ENCODE assay signal across 8 mouse cellular contexts in genomic region chr1:181256689-181257584, GRCm38 (mm10). TPM values are rescaled to one million over a fixed set of nuclear protein-coding genes. Genes with fewer than 3 reads are reported as not detected.
DNase-seq lines count a peak whose midpoint lies in the region; ATAC-seq and TF ChIP-seq lines count a peak whose summit lies in the region.

No protein-coding gene starts in this region.

- WGBS in hindbrain, embryonic 15.5 days, result 27% methylated on average over 32 of the region's 36 CpGs
- under 1% methylated on average over 31 of the region's 36 CpGs for WGBS in liver, embryonic 12.5 days (ENCODE audit: insufficient replicate concordance)

- H3K4me3 ChIP-seq in gastrocnemius, adult 2 months, result peak overlapping the region; percentile 81
- peak overlapping the region; percentile 31 for H3K4me3 ChIP-seq in hindbrain, embryonic 15.5 days
- H3K4me3 ChIP-seq in liver, embryonic 12.5 days, result peak overlapping the region; percentile 61

- peaks cover 17% of the 10 kb centered on the region for H3K4me1 ChIP-seq in hindbrain, embryonic 15.5 days (replicated peaks)
- H3K4me1 ChIP-seq in liver, embryonic 12.5 days, result peaks cover 85% of the 10 kb centered on the region

- peak overlapping the region; percentile 63 for H3K4me2 ChIP-seq in hindbrain, embryonic 15.5 days
- H3K4me2 ChIP-seq in liver, embryonic 12.5 days, result peak overlapping the region; percentile 94

- peak overlapping the region; percentile 4 for H3K9ac ChIP-seq in hindbrain, embryonic 15.5 days
- H3K9ac ChIP-seq in liver, embryonic 12.5 days, result peak overlapping the region; percentile 87

- peak; percentile 73 for ATAC-seq in hindbrain, embryonic 15.5 days (ENCODE audit: low FRiP score, low read depth)
- peak; percentile 91 for ATAC-seq in liver, embryonic 12.5 days

- TF ChIP-seq CTCF in gastrocnemius, adult 2 months (IDR thresholded peaks at IDR 0.05), result no peak

- H3K9me3 ChIP-seq in hindbrain, embryonic 15.5 days, result no peaks in the 10 kb centered on the region
- H3K9me3 ChIP-seq in liver, embryonic 12.5 days (replicated peaks), result no peaks in the 10 kb centered on the region

- H3K36me3 ChIP-seq in hindbrain, embryonic 15.5 days, result no peaks in the 10 kb centered on the region
- H3K36me3 ChIP-seq in liver, embryonic 12.5 days, result no peaks in the 10 kb centered on the region

- intact Hi-C loops in gastrocnemius, adult 2 months (cut with DNase I), result no loop called here

- peak overlapping the region; percentile 97 for H3K27ac ChIP-seq in gastrocnemius, adult 2 months
- peak overlapping the region; percentile 35; the same call in 1 of the 2 replicates for H3K27ac ChIP-seq in hindbrain, embryonic 15.5 days (replicated peaks)
- H3K27ac ChIP-seq in liver, embryonic 12.5 days, result peak overlapping the region; percentile 100

- H3K27me3 ChIP-seq in hindbrain, embryonic 15.5 days, result no peaks in the 10 kb centered on the region
- H3K27me3 ChIP-seq in liver, embryonic 12.5 days (replicated peaks), result no peaks in the 10 kb centered on the region

- DNase-seq in layer of hippocampus, adult 11-12 months (ENCODE audit: low spot score), result peak; percentile 40
- no peak for DNase-seq in layer of hippocampus, adult 18-20 months (ENCODE audit: low spot score in 2 of 2)
- peak; percentile 11 for DNase-seq in cerebellum, adult 9-10 months
- peak; percentile 92 for DNase-seq in gastrocnemius, adult 2 months
- DNase-seq in naive thymus-derived CD4-positive, alpha-beta T cell, adult 2 months (ENCODE audit: low read depth), result peak; percentile 47
- peak; percentile 80 for DNase-seq in testis, postnatal 14 days (ENCODE audit: low spot score)

RNA-seq across cellular contexts. Expression of gene Wdr26, which starts 45.1 kb away (rescaled TPM):
- total RNA-seq in layer of hippocampus, adult 18-20 months (2021), result 100 to 1,000 TPM in 1 of 2 experiments, 10 to 100 TPM in 1; 96.1 to 106 TPM
- 100 to 1,000 TPM in 1 of 2 experiments, 10 to 100 TPM in 1; 99.7 to 104 TPM for total RNA-seq in gastrocnemius, adult 2 months (2021)
- 33.8 and 34.5 TPM in 2 replicates for polyA plus RNA-seq in hindbrain, embryonic 15.5 days (2015; fragmentation: Nextera tagmentation; extraction: Ambion mirVana)
- 52.5 and 56.7 TPM in 2 replicates for polyA plus RNA-seq in liver, embryonic 12.5 days (2016; fragmentation: Nextera tagmentation; extraction: Ambion mirVana)

Comparison
In these comparisons a context has a peak if more than half of its experiments do, and no peak if none do; other contexts are left out.
1. DNase-seq: peak in layer of hippocampus, adult 11-12 months (single experiment), cerebellum, adult 9-10 months (single experiment), gastrocnemius, adult 2 months (single experiment), naive thymus-derived CD4-positive, alpha-beta T cell, adult 2 months (single experiment) and testis, postnatal 14 days (single experiment); none in layer of hippocampus, adult 18-20 months (0 of 2).
2. H3K27ac ChIP-seq: peak in every context shown above with its lines; median percentile 100 in liver, embryonic 12.5 days; 97 in gastrocnemius, adult 2 months; 35 in hindbrain, embryonic 15.5 days.
3. H3K4me3 ChIP-seq: peak in every context shown above with its lines; median percentile 81 in gastrocnemius, adult 2 months; 61 in liver, embryonic 12.5 days; 31 in hindbrain, embryonic 15.5 days.